Mouse (Mus musculus) stomach, embryonic 16.5 days (tissue): Measurements from ENCODE around the gene Ydjc. TPM values are rescaled to one million over a fixed set of nuclear protein-coding genes. Genes with fewer than 3 reads are reported as not detected.
A peak's percentile ranks its signal among the peaks of the same experiment; 100 is the strongest.

Experiments
- ATAC-seq: fragments of 200-750 bp; cut with Nextera tagmentation; 2 replicates; pipeline ENCODE4 v1.8.0; 2017; ENCODE audit warnings: moderate number of reproducible peaks, moderate TSS enrichment; ENCODE audit not compliant: insufficient read depth, low FRiP score
- H3K27ac ChIP-seq: fragments of 300-500 bp; sonication (generic); 2 replicates; pipeline ENCODE4 v1.5.1; 2014; ENCODE audit warnings: low read length
- H3K27me3 ChIP-seq: fragments of 300-500 bp; sonication (generic); 2 replicates; pipeline ENCODE4 v1.6.1; 2014; ENCODE audit warnings: low read length, control low read depth, mixed read lengths; ENCODE audit not compliant: control insufficient read depth, insufficient read depth
- H3K36me3 ChIP-seq: fragments of 300-500 bp; sonication (generic); 2 replicates; pipeline ENCODE4 v1.6.1; 2014; ENCODE audit warnings: low read length; ENCODE audit not compliant: control insufficient read depth, insufficient read depth
- H3K4me1 ChIP-seq: fragments of 300-500 bp; sonication (generic); 2 replicates; pipeline ENCODE4 v1.6.1; 2014; ENCODE audit warnings: low read length, control low read depth, mixed read lengths; ENCODE audit not compliant: control insufficient read depth, insufficient read depth
- H3K4me2 ChIP-seq: fragments of 300-500 bp; sonication (generic); 2 replicates; pipeline ENCODE4 v1.6.1; 2014; ENCODE audit warnings: low read depth, low read length, mixed read lengths
- H3K4me3 ChIP-seq: fragments of 300-500 bp; sonication (generic); replicated peaks from 2 replicates; pipeline ENCODE4 v1.5.1; 2014; ENCODE audit warnings: mild to moderate bottlenecking, low read length
- H3K9ac ChIP-seq: fragments of 300-500 bp; sonication (generic); 2 replicates; pipeline ENCODE4 v1.6.1; 2014; ENCODE audit warnings: low read length
- H3K9me3 ChIP-seq: fragments of 300-500 bp; sonication (generic); replicated peaks from 2 replicates; pipeline ENCODE4 v1.6.1; 2016; ENCODE audit warnings: low read length, control low read depth; ENCODE audit not compliant: control insufficient read depth
- WGBS: fragments of 180-500 bp; shearing (Covaris S2); extraction: QIAGEN DNeasy Blood & Tissue Kit; methylation state at CpG from one replicate; pipeline ENCODE4 v1.1.7; 2014; 5-methylcytosine and 5-hydroxymethylcytosine counted together
- polyA plus RNA-seq: library from polyadenylated mRNA; unstranded; fragments of >200 nt; fragmentation: Nextera tagmentation; extraction: Ambion mirVana; gene quantifications from 2 replicates; pipeline ENCODE4 v1.2.1, GENCODE M21; 2015

Ydjc gene
- polyA plus RNA-seq, 1 experiment from 2014 or later = 20.2 TPM

GRCm38 (mm10) chr16:17124871-17125520, 19.4 kb upstream of the Ydjc start, which contains the start of gene 2610318N02Rik:
TSS of gene 2610318N02Rik (minus strand) at chr16:17125167.
- ATAC-seq = peak; percentile 94
- peak within 1 kb of the TSS; percentile 68 for H3K4me2 ChIP-seq
- no peaks in the 10 kb centered on the region for H3K9me3 ChIP-seq
- under 1% methylated on average over 25 of the region's 25 CpGs for WGBS
- peak within 1 kb of the TSS; percentile 51 for H3K4me3 ChIP-seq
- H3K27me3 ChIP-seq = no peaks in the 10 kb centered on the region
- H3K9ac ChIP-seq = peak within 1 kb of the TSS; percentile 69
- no peaks in the 10 kb centered on the region for H3K36me3 ChIP-seq
- H3K27ac ChIP-seq = peak within 1 kb of the TSS; percentile 33; the same call in 1 of the 2 replicates
- H3K4me1 ChIP-seq = peaks cover 16% of the 10 kb centered on the region

DNA sequence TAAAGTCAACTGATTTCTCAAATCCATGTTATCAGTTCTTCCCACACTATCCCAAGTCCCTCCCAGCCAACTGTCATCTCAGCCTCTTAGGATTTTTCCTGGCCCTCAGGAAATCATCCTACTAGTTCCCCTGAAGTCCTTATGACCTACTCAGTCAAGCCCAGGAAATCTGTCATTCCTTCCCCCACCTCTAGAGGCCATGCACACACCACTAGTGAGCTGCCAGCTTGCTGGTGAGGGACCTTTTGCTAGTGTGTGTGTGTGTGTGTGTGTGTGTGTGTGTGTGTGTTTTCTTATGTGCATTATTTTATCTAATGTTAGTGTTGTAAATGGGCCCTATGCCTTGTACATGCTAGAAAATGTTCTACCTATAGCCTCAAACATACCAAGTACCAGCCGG, 17.1 kb upstream of the Ydjc start:
- H3K4me1 ChIP-seq = peaks cover 23% of the 10 kb centered on the region
- no peak for ATAC-seq
- no peak overlapping the region for H3K4me3 ChIP-seq
- H3K36me3 ChIP-seq = no peaks in the 10 kb centered on the region
- no peak overlapping the region for H3K9ac ChIP-seq
- no peak overlapping the region for H3K27ac ChIP-seq
- whole genome bisulfite sequencing = 100% methylated on average over 1 of the region's 1 CpGs
- H3K4me2 ChIP-seq = no peak overlapping the region
- H3K9me3 ChIP-seq = no peaks in the 10 kb centered on the region
- H3K27me3 ChIP-seq = no peaks in the 10 kb centered on the region

- H3K27ac ChIP-seq = no peak overlapping the region; the same call in 1 of the 2 replicates
- no peaks in the 10 kb centered on the region for H3K27me3 ChIP-seq
- H3K4me2 ChIP-seq = peak overlapping the region; percentile 76
- H3K36me3 ChIP-seq = no peaks in the 10 kb centered on the region
- peak overlapping the region; percentile 92 for H3K4me3 ChIP-seq
- H3K9me3 ChIP-seq = no peaks in the 10 kb centered on the region
- WGBS = 4% methylated on average over 43 of the region's 43 CpGs
- ATAC-seq = peak; percentile 5; the same call in 1 of the 2 replicates
- H3K9ac ChIP-seq = peak overlapping the region; percentile 83
- peaks cover 14% of the 10 kb centered on the region for H3K4me1 ChIP-seq
These were observed 13.0 kb upstream of the Ydjc start for GRCm38 (mm10) chr16:17131191-17132088.

- H3K4me2 ChIP-seq = peak within 1 kb of the TSS; percentile 76
- no peaks in the 10 kb centered on the region for H3K9me3 ChIP-seq
- H3K9ac ChIP-seq = peak within 1 kb of the TSS; percentile 83
- H3K27ac ChIP-seq = peak within 1 kb of the TSS; percentile 64
- ATAC-seq = peak; percentile 98
- under 1% methylated on average over 47 of the region's 47 CpGs for WGBS
- H3K4me3 ChIP-seq = peak within 1 kb of the TSS; percentile 92
- no peaks in the 10 kb centered on the region for H3K27me3 ChIP-seq
- peaks cover 14% of the 10 kb centered on the region for H3K4me1 ChIP-seq
- no peaks in the 10 kb centered on the region for H3K36me3 ChIP-seq
These were observed 12.1 kb upstream of the Ydjc start, which contains the start of gene Sdf2l1 for GRCm38 (mm10) chr16:17132089-17132905. TSS of gene Sdf2l1 (minus strand) at chr16:17132383.

DNA sequence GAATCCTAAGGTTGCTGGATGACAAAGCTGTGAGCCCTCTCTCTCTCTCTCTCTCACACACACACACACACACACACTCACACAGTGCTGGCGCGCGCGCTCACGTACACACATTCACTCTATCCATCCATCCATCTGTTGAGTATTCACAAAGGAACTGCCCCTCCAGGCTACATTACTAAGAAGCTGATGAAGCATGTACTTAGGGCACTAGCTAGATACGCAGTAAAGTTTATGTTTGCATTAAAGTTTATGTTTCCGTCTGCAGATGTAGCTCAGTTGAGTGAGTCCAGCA, 11.6 kb upstream of the Ydjc start:
- H3K9ac ChIP-seq = peak overlapping the region; percentile 71
- peak overlapping the region; percentile 64 for H3K27ac ChIP-seq
- H3K36me3 ChIP-seq = no peaks in the 10 kb centered on the region
- H3K9me3 ChIP-seq = no peaks in the 10 kb centered on the region
- H3K4me2 ChIP-seq = peak overlapping the region; percentile 76
- peaks cover 14% of the 10 kb centered on the region for H3K4me1 ChIP-seq
- WGBS = 24% methylated on average over 7 of the region's 7 CpGs
- ATAC-seq = no peak
- H3K4me3 ChIP-seq = peak overlapping the region; percentile 92
- H3K27me3 ChIP-seq = no peaks in the 10 kb centered on the region

DNA sequence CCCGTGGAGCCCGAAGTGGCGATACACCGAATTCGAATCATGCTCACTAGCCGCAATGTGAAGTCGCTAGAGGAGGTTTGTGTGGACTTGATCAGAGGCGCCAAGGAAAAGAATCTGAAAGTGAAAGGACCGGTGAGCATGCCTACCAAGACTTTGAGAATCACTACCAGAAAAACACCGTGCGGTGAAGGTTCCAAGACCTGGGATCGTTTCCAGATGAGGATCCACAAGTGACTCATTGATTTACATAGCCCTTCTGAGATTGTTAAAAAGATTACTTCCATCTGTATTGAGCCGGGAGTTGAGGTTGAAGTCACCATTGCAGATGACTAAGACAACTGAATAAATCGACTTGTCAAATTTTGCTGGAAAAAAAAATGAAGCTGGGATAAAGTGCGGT, 7.1 kb upstream of the Ydjc start:
- no peaks in the 10 kb centered on the region for H3K27me3 ChIP-seq
- no peaks in the 10 kb centered on the region for H3K36me3 ChIP-seq
- ATAC-seq = no peak
- no peak overlapping the region for H3K9ac ChIP-seq
- no peak overlapping the region for H3K4me2 ChIP-seq
- H3K4me1 ChIP-seq = peaks cover 7% of the 10 kb centered on the region; the same call in 1 of the 2 replicates
- WGBS = 85% methylated on average over 15 of the region's 15 CpGs
- H3K27ac ChIP-seq = no peak overlapping the region
- no peak overlapping the region for H3K4me3 ChIP-seq
- no peaks in the 10 kb centered on the region for H3K9me3 ChIP-seq

DNA sequence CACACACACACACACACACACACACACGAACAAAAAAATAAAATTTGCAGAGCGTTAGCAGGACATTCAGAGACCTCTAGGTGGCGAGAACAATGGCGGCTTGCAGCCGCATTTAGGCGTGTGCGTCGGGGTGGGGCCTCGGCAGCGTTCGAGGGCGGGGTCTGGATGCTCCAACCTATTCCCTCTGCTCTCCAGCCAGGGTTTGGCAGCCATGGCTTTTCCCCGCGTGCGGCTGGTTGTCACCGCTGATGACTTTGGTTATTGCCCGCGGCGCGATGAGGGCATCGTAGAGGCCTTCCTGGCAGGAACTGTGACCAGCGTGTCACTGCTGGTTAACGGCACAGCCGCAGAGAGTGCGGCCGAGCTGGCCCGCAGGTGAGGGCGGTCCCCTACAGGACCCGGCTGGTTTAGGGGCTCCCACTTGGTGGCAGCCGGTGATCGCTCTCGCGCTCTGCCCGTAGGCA, 2.4 kb downstream of the Ydjc start, which contains the start of gene Ccdc116:
Gene Ccdc116 (minus strand): TSS at position 458 of the 464 bp plus-strand sequence.
- Histone ChIP-seq H3K9ac (peak within 1 kb of the TSS; percentile 73), H3K4me2 (peak within 1 kb of the TSS; percentile 99), H3K27ac (peak within 1 kb of the TSS; percentile 15; the same call in 1 of the 2 replicates), H3K36me3 (no peaks in the 10 kb centered on the region), H3K4me3 (peak within 1 kb of the TSS; percentile 70), H3K27me3 (no peaks in the 10 kb centered on the region), H3K4me1 (peaks cover 13% of the 10 kb centered on the region), H3K9me3 (no peaks in the 10 kb centered on the region)
- 1% methylated on average over 34 of the region's 34 CpGs for WGBS
- peak; percentile 83 for ATAC-seq

DNA sequence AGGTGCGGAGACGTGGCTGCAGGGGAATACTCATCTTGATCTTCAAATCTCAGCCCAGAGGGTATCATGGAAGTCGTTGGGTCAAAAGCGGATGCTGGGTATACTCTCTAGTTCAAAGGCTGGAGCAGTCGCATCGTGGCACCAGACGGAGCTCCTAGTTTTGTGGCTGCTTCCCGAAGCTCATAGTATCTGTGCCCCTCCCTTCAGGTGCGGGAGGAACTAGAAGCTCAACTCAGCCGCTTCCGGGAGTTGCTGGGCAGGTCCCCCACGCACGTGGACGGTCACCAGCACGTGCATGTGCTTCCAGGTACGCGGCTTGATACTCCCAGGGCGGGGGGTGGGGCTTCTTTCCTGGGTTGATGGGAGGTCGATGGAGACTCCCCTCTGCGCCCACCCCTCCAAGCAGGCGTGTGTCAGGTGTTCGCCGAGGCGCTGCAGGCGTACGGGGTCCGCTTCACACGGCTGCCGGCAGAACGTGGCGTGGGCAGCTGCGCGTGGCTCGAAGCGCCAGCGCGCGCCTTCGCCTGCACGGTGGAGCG, 3.0 kb downstream of the Ydjc start:
- H3K4me2 ChIP-seq = peak overlapping the region; percentile 99
- no peaks in the 10 kb centered on the region for H3K9me3 ChIP-seq
- peaks cover 13% of the 10 kb centered on the region for H3K4me1 ChIP-seq
- WGBS = 1% methylated on average over 41 of the region's 41 CpGs
- peak overlapping the region; percentile 70 for H3K4me3 ChIP-seq
- peaks cover 2% of the 10 kb centered on the region for H3K36me3 ChIP-seq
- ATAC-seq = peak; percentile 42; the same call in 1 of the 2 replicates
- H3K27ac ChIP-seq = peak overlapping the region; percentile 15; the same call in 1 of the 2 replicates
- H3K27me3 ChIP-seq = no peaks in the 10 kb centered on the region
- H3K9ac ChIP-seq = peak overlapping the region; percentile 73
